Mouse (Mus musculus) G1E (cell line): ENCODE data around the gene Bok. TPM values are rescaled to one million over a fixed set of nuclear protein-coding genes. Genes with fewer than 3 reads are reported as not detected.

Source experiments
- ATAC-seq: 2 replicates; pipeline ENCODE4 v1.8.0; 2016; ENCODE audit warnings: mild to moderate bottlenecking; ENCODE audit not compliant: insufficient number of reproducible peaks, poor library complexity, low FRiP score, severe bottlenecking; ENCODE audit errors: extremely low read depth
- DNase-seq: peaks from one replicate; pipeline ENCODE4 v3.0.0; 2012; ENCODE audit warnings: low spot score
- H3K27me3 ChIP-seq: 2 replicates; pipeline ENCODE4 v1.6.1; 2012; ENCODE audit warnings: mild to moderate bottlenecking, low read length, inconsistent platforms; ENCODE audit not compliant: insufficient read depth
- H3K36me3 ChIP-seq: replicated peaks from 2 replicates; pipeline ENCODE3; 2012; ENCODE audit warnings: mild to moderate bottlenecking, inconsistent platforms
- H3K4me1 ChIP-seq: 2 replicates; pipeline ENCODE4 v1.6.1; 2012; ENCODE audit warnings: low read depth, low read length, inconsistent platforms, mixed read lengths; ENCODE audit not compliant: insufficient read depth
- H3K4me3 ChIP-seq: 2 replicates; pipeline ENCODE4 v1.5.1; 2012; ENCODE audit warnings: low read depth, mild to moderate bottlenecking, inconsistent platforms, low read length, moderate library complexity, mixed read lengths
- H3K9me3 ChIP-seq: replicated peaks from 2 replicates; pipeline ENCODE4 v1.6.1; 2012; ENCODE audit warnings: inconsistent platforms
- CTCF ChIP-seq: IDR thresholded peaks from 2 replicates; pipeline ENCODE4 v1.5.1; 2012; ENCODE audit warnings: low read depth, low read length, inconsistent platforms, mixed read lengths
- GATA1 ChIP-seq: IDR thresholded peaks from 2 replicates; pipeline ENCODE4 v1.6.1; 2012; ENCODE audit warnings: borderline replicate concordance, low read length, inconsistent platforms, mixed read lengths
- GATA2 ChIP-seq: IDR thresholded peaks from 2 replicates; pipeline ENCODE4 v1.6.1; 2012; ENCODE audit warnings: low read depth, low read length, inconsistent platforms, borderline replicate concordance
- POLR2AphosphoS5 ChIP-seq: IDR thresholded peaks from 2 replicates; pipeline ENCODE4 v1.6.1; 2012; ENCODE audit warnings: low read depth, low read length, inconsistent platforms; ENCODE audit not compliant: insufficient replicate concordance
- TAL1 ChIP-seq: conservative IDR thresholded peaks from 2 replicates; pipeline ENCODE4 v1.6.1; 2012; ENCODE audit warnings: low read depth, low read length, inconsistent platforms, mixed read lengths
- polyA plus RNA-seq: library from polyadenylated mRNA; stranded (reverse); fragments of >175 nt; gene quantifications from 2 replicates; pipeline ENCODE4 v1.2.3, GENCODE M21; 2012
- total RNA-seq, 2 experiments: library from RNA; stranded (forward) in 1 of 2; stranded (reverse) in 1 of 2; fragments of 200-1000 nt in 1 of 2; fragments of >200 nt in 1 of 2; fragmentation: Nextera tagmentation in 1 of 2; gene quantifications; 2 replicates each; pipeline ENCODE4 v1.2.3; 2014 to 2017

Gene Bok
- total and polyA plus RNA-seq, 3 experiments = not detected

GRCm38 (mm10) chr1:93672682-93673081, 12.8 kb upstream of the Bok start:
- peaks cover 2% of the 10 kb centered on the region; the same call in 1 of the 2 replicates for H3K9me3 ChIP-seq
- H3K4me1 ChIP-seq = peaks cover 16% of the 10 kb centered on the region
- no peak overlapping the region for H3K4me3 ChIP-seq
- peaks cover 16% of the 10 kb centered on the region for H3K27me3 ChIP-seq
- DNase-seq (no peak), ATAC-seq (no peak)
- TF ChIP-seq CTCF = no peak
- TF ChIP-seq GATA2 = no peak
- TF ChIP-seq TAL1 = no peak
- TF ChIP-seq GATA1 = no peak
- TF ChIP-seq POLR2AphosphoS5 = no peak
- no peaks in the 10 kb centered on the region for H3K36me3 ChIP-seq

- ATAC-seq (no peak), DNase-seq (no peak)
- Histone ChIP-seq H3K4me3 (no peak overlapping the region), H3K9me3 (peaks cover 2% of the 10 kb centered on the region; the same call in 1 of the 2 replicates), H3K27me3 (peaks cover 17% of the 10 kb centered on the region), H3K36me3 (no peaks in the 10 kb centered on the region), H3K4me1 (peaks cover 3% of the 10 kb centered on the region; the same call in 1 of the 2 replicates)
- TF ChIP-seq GATA2 (no peak), POLR2AphosphoS5 (no peak), GATA1 (no peak), TAL1 (no peak), CTCF (no peak)
Measured at GRCm38 (mm10) chr1:93678386-93678785, 7.1 kb upstream of the Bok start.

GRCm38 (mm10) chr1:93679889-93680568, 5.4 kb upstream of the Bok start:
- ATAC-seq (no peak), DNase-seq (no peak)
- Histone ChIP-seq H3K36me3 (no peaks in the 10 kb centered on the region), H3K4me3 (no peak overlapping the region), H3K27me3 (peaks cover 16% of the 10 kb centered on the region), H3K9me3 (no peaks in the 10 kb centered on the region), H3K4me1 (peaks cover 3% of the 10 kb centered on the region; the same call in 1 of the 2 replicates)
- TF ChIP-seq CTCF (no peak), TAL1 (no peak), POLR2AphosphoS5 (no peak), GATA1 (no peak), GATA2 (no peak)

GRCm38 (mm10) chr1:93686245-93686960, 943 bp downstream of the Bok start:
- Histone ChIP-seq H3K4me3 (no peak overlapping the region), H3K36me3 (no peaks in the 10 kb centered on the region), H3K9me3 (peaks cover 6% of the 10 kb centered on the region; the same call in 1 of the 2 replicates), H3K27me3 (peaks cover 36% of the 10 kb centered on the region), H3K4me1 (peaks cover 2% of the 10 kb centered on the region; the same call in 1 of the 2 replicates)
- DNase-seq (no peak), ATAC-seq (no peak)
- TF ChIP-seq POLR2AphosphoS5 (no peak), GATA1 (no peak), TAL1 (no peak), CTCF (no peak), GATA2 (no peak)

- Histone ChIP-seq H3K9me3 (peaks cover 6% of the 10 kb centered on the region; the same call in 1 of the 2 replicates), H3K4me3 (no peak overlapping the region), H3K36me3 (no peaks in the 10 kb centered on the region), H3K27me3 (peaks cover 41% of the 10 kb centered on the region), H3K4me1 (peaks cover 2% of the 10 kb centered on the region)
- no peak for ATAC-seq
- no peak for DNase-seq
- TF ChIP-seq TAL1 (no peak), CTCF (no peak), GATA1 (no peak), GATA2 (no peak)
Measured at GRCm38 (mm10) chr1:93686961-93687320, 1.5 kb downstream of the Bok start.

GRCm38 (mm10) chr1:93688154-93688553, 2.7 kb downstream of the Bok start:
- DNase-seq (no peak), ATAC-seq (no peak)
- peaks cover 45% of the 10 kb centered on the region for H3K27me3 ChIP-seq
- H3K4me3 ChIP-seq = no peak overlapping the region
- peaks cover 6% of the 10 kb centered on the region; the same call in 1 of the 2 replicates for H3K9me3 ChIP-seq
- peaks cover 2% of the 10 kb centered on the region for H3K4me1 ChIP-seq
- no peak for TF ChIP-seq POLR2AphosphoS5
- no peak for TF ChIP-seq GATA1
- no peak for TF ChIP-seq TAL1
- TF ChIP-seq CTCF = no peak
- TF ChIP-seq GATA2 = no peak
- no peaks in the 10 kb centered on the region for H3K36me3 ChIP-seq
